ENCODE assay signal across 8 mouse cellular contexts in genomic region chr14:26675371-26675770, GRCm38 (mm10). TPM values are rescaled to one million over a fixed set of nuclear protein-coding genes. Genes with fewer than 3 reads are reported as not detected.
DNase-seq lines count a peak whose midpoint lies in the region; ATAC-seq and TF ChIP-seq lines count a peak whose summit lies in the region.

No protein-coding gene starts in this region.

- peaks cover 9 to 16% of the 10 kb centered on the region in 2 experiments for H3K4me1 ChIP-seq in MEL (ENCODE audit: control insufficient read depth in 1 of 2, insufficient read depth in 2 of 2, low read length in 2 of 2)
- peaks cover 2% of the 10 kb centered on the region for H3K4me1 ChIP-seq in embryonic facial prominence, embryonic 10.5 days
- H3K4me1 ChIP-seq in kidney, adult 2 months (ENCODE audit: control insufficient read depth, insufficient read depth, low read length) = peaks cover 4% of the 10 kb centered on the region; the same call in 1 of the 2 replicates
- peaks cover 4% of the 10 kb centered on the region for H3K4me1 ChIP-seq in neural tube, embryonic 15.5 days
- H3K4me1 ChIP-seq in midbrain, embryonic 16.5 days (ENCODE audit: control insufficient read depth, insufficient read depth, low read length) = peaks cover 4% of the 10 kb centered on the region

- TF ChIP-seq EP300 in MEL (IDR thresholded peaks at IDR 0.05; ENCODE audit: low read depth in 1 of 2, low read length in 2 of 2) = no peak

- 22% methylated on average over 12 of the region's 12 CpGs for WGBS in embryonic facial prominence, embryonic 10.5 days
- 9% methylated on average over 12 of the region's 12 CpGs for WGBS in kidney, adult 2 months
- 25% methylated on average over 12 of the region's 12 CpGs for WGBS in neural tube, embryonic 15.5 days
- WGBS in midbrain, embryonic 16.5 days = 22% methylated on average over 12 of the region's 12 CpGs

- TF ChIP-seq CTCF in MEL (IDR thresholded peaks at IDR 0.05 in 2 of 3, conservative IDR thresholded peaks at IDR 0.05 in 1 of 3; ENCODE audit: control insufficient read depth in 1 of 3, insufficient read depth in 1 of 3, low read depth in 2 of 3, low read length in 3 of 3, poor library complexity in 1 of 3, severe bottlenecking in 1 of 3) = peak; percentile 9 to 47 (median 46); a peak in 5 of 6 replicates
- TF ChIP-seq CTCF in kidney, adult 2 months (conservative IDR thresholded peaks at IDR 0.05; ENCODE audit: insufficient read depth, insufficient read length, low read depth, low read length) = peak; percentile 51

- no peaks in the 10 kb centered on the region for H3K9me3 ChIP-seq in MEL (replicated peaks; ENCODE audit: insufficient read depth, low read length)
- no peaks in the 10 kb centered on the region for H3K9me3 ChIP-seq in embryonic facial prominence, embryonic 10.5 days
- H3K9me3 ChIP-seq in neural tube, embryonic 15.5 days (replicated peaks) = no peaks in the 10 kb centered on the region
- no peaks in the 10 kb centered on the region for H3K9me3 ChIP-seq in midbrain, embryonic 16.5 days (replicated peaks; ENCODE audit: control insufficient read depth, low read length, poor library complexity, severe bottlenecking)

- TF ChIP-seq RAD21 in MEL (IDR thresholded peaks at IDR 0.05; ENCODE audit: low read depth, low read length) = no peak; the same call in 1 of the 2 replicates

- intact Hi-C loops in heart, postnatal 25 days (cut with DNase I) = no loop called here

- H3K79me2 ChIP-seq in MEL (ENCODE audit: control insufficient read depth, insufficient read depth, low read length, poor library complexity) = no peaks in the 10 kb centered on the region; the same call in 1 of the 2 replicates

- H3K4me2 ChIP-seq in neural tube, embryonic 15.5 days = no peak overlapping the region
- H3K4me2 ChIP-seq in midbrain, embryonic 16.5 days (ENCODE audit: low read length) = no peak overlapping the region

- H3K9ac ChIP-seq in MEL (ENCODE audit: control insufficient read depth, low read depth, low read length, poor library complexity, severe bottlenecking) = peak overlapping the region; percentile 35; the same call in 1 of the 2 replicates
- H3K9ac ChIP-seq in neural tube, embryonic 15.5 days (replicated peaks) = no peak overlapping the region
- H3K9ac ChIP-seq in midbrain, embryonic 16.5 days (ENCODE audit: low read depth, low read length) = no peak overlapping the region

- peak overlapping the region; percentile 33 to 37 for H3K4me3 ChIP-seq in MEL (ENCODE audit: control insufficient read depth in 1 of 2, insufficient read depth in 1 of 2, low read depth in 2 of 2, low read length in 2 of 2)
- no peak overlapping the region for H3K4me3 ChIP-seq in embryonic facial prominence, embryonic 10.5 days
- peak overlapping the region; percentile 9; the same call in 1 of the 2 replicates for H3K4me3 ChIP-seq in kidney, adult 2 months (ENCODE audit: insufficient read depth, low read depth, low read length)
- no peak overlapping the region for H3K4me3 ChIP-seq in neural tube, embryonic 15.5 days (replicated peaks)
- H3K4me3 ChIP-seq in midbrain, embryonic 16.5 days (ENCODE audit: low read depth, low read length) = no peak overlapping the region

- ATAC-seq in neural tube, embryonic 15.5 days (ENCODE audit: low FRiP score) = no peak
- no peak for ATAC-seq in midbrain, embryonic 16.5 days

- H3K27me3 ChIP-seq in MEL (ENCODE audit: control insufficient read depth in 1 of 2, insufficient read depth in 2 of 2, low read length in 2 of 2) = no peaks in the 10 kb centered on the region; a peak in 1 of 4 replicates
- no peaks in the 10 kb centered on the region for H3K27me3 ChIP-seq in embryonic facial prominence, embryonic 10.5 days (replicated peaks; ENCODE audit: low read depth, poor library complexity, severe bottlenecking)
- H3K27me3 ChIP-seq in kidney, adult 2 months (replicated peaks; ENCODE audit: control insufficient read depth, insufficient read depth, low read length) = no peaks in the 10 kb centered on the region
- H3K27me3 ChIP-seq in neural tube, embryonic 15.5 days (replicated peaks) = no peaks in the 10 kb centered on the region
- no peaks in the 10 kb centered on the region for H3K27me3 ChIP-seq in midbrain, embryonic 16.5 days (ENCODE audit: control insufficient read depth, insufficient read depth, low read depth, low read length)

- peak; percentile 91 for DNase-seq in heart, adult 11 months
- no peak for DNase-seq in heart, postnatal 25 days (ENCODE audit: low spot score)
- peak; percentile 72 for DNase-seq in MEL (ENCODE audit: low read depth, low spot score)
- peak; percentile 27 for DNase-seq in embryonic facial prominence, embryonic 10.5 days (ENCODE audit: low spot score)
- DNase-seq in kidney, adult 2 months = peak; percentile 67
- peak; percentile 41 for DNase-seq in lung, postnatal 14 days

- TF ChIP-seq POLR2A in MEL (IDR thresholded peaks at IDR 0.05; ENCODE audit: control insufficient read depth in 1 of 2, insufficient read depth in 1 of 2, low read depth in 1 of 2, low read length in 2 of 2, poor library complexity in 1 of 2) = no peak
- TF ChIP-seq POLR2A in kidney, adult 2 months (IDR thresholded peaks at IDR 0.05; ENCODE audit: low read depth, low read length) = no peak

- peak overlapping the region; percentile 48; the same call in 1 of the 2 replicates for H3K27ac ChIP-seq in MEL (ENCODE audit: control insufficient read depth, low read depth, low read length)
- no peak overlapping the region for H3K27ac ChIP-seq in embryonic facial prominence, embryonic 10.5 days (replicated peaks)
- H3K27ac ChIP-seq in kidney, adult 2 months (ENCODE audit: insufficient read depth, low read depth, low read length) = peak overlapping the region; percentile 56
- H3K27ac ChIP-seq in neural tube, embryonic 15.5 days (replicated peaks) = no peak overlapping the region
- H3K27ac ChIP-seq in midbrain, embryonic 16.5 days (ENCODE audit: low read length) = no peak overlapping the region

- H3K36me3 ChIP-seq in MEL (ENCODE audit: control insufficient read depth in 1 of 2, insufficient read depth in 2 of 2, low read length in 2 of 2) = peaks cover 0 to 20% of the 10 kb centered on the region in 2 experiments; a peak in 2 of 4 replicates
- H3K36me3 ChIP-seq in embryonic facial prominence, embryonic 10.5 days (replicated peaks) = no peaks in the 10 kb centered on the region
- H3K36me3 ChIP-seq in kidney, adult 2 months (ENCODE audit: control insufficient read depth, insufficient read depth, low read length) = no peaks in the 10 kb centered on the region
- H3K36me3 ChIP-seq in neural tube, embryonic 15.5 days = no peaks in the 10 kb centered on the region
- H3K36me3 ChIP-seq in midbrain, embryonic 16.5 days (ENCODE audit: control insufficient read depth, insufficient read depth, low read length) = no peaks in the 10 kb centered on the region

TF ChIP-seq in MEL, 35 proteins besides CTCF, POLR2A, EP300 and RAD21 (continues in another document):
- TF ChIP-seq USF2 (IDR thresholded peaks at IDR 0.05; ENCODE audit: borderline replicate concordance in 1 of 2, insufficient read depth in 1 of 2, low read depth in 1 of 2, low read length in 2 of 2) (no peak), KAT2A (conservative IDR thresholded peaks at IDR 0.05; ENCODE audit: low read depth, low read length) (no peak), MYC (IDR thresholded peaks at IDR 0.05; ENCODE audit: low read depth, low read length) (no peak), JUND (IDR thresholded peaks at IDR 0.05; ENCODE audit: low read depth, low read length) (no peak), MYB (IDR thresholded peaks at IDR 0.05; ENCODE audit: low read depth, low read length) (no peak), USF1 (IDR thresholded peaks at IDR 0.05; ENCODE audit: low read depth, low read length) (no peak), ZC3H11A (IDR thresholded peaks at IDR 0.05; ENCODE audit: low read depth, low read length) (no peak), ZMIZ1 (IDR thresholded peaks at IDR 0.05; ENCODE audit: low read depth, low read length) (no peak), MAFK (IDR thresholded peaks at IDR 0.05; ENCODE audit: borderline replicate concordance, low read depth, low read length) (no peak), POLR2AphosphoS2 (IDR thresholded peaks at IDR 0.05; ENCODE audit: low read length) (no peak), TAL1 (IDR thresholded peaks at IDR 0.05; ENCODE audit: low read length) (no peak), TCF12 (IDR thresholded peaks at IDR 0.05; ENCODE audit: low read depth, low read length) (no peak)

RNA-seq across cellular contexts. Expression of gene Pde12, which starts 5.7 kb away (rescaled TPM):
- 1 to 10 TPM; 4.5 to 4.6 TPM for total RNA-seq in heart, postnatal 25 days (2021)
- 15.7 and 18.0 TPM in 2 replicates for total RNA-seq in MEL (2012; rRNA removed)
- 10 to 100 TPM in 1 of 2 experiments, not detected in 1; 19.8 TPM for polyA plus RNA-seq in MEL (2012; ENCODE audit: insufficient read depth in 1 of 2, insufficient read length in 2 of 2, low read depth in 1 of 2, low replicate concordance in 2 of 2, missing spikeins in 1 of 2)
- 11.6 and 12.5 TPM in 2 replicates for polyA plus RNA-seq in embryonic facial prominence, embryonic 10.5 days (2016; fragmentation: Nextera tagmentation; extraction: Ambion mirVana)
- polyA plus RNA-seq in kidney, adult 2 months (2012; rRNA removed) = 3.9 and 4.8 TPM in 2 replicates
- polyA plus RNA-seq in neural tube, embryonic 15.5 days (2015; fragmentation: Nextera tagmentation; extraction: Ambion mirVana) = 10.6 and 11.5 TPM in 2 replicates
- polyA plus RNA-seq in midbrain, embryonic 16.5 days (2015; fragmentation: Nextera tagmentation; extraction: Ambion mirVana) = 12.2 and 12.5 TPM in 2 replicates

RNA-seq across cellular contexts. Expression of gene Dnah12, which starts 17.7 kb away (rescaled TPM):
- under 1 TPM; 0.03 to 0.06 TPM for total RNA-seq in heart, postnatal 25 days (2021)
- total RNA-seq in MEL (2012; rRNA removed) = 0.04 and 0.10 TPM in 2 replicates
- polyA plus RNA-seq in MEL (2012; ENCODE audit: insufficient read depth in 1 of 2, insufficient read length in 2 of 2, low read depth in 1 of 2, low replicate concordance in 2 of 2, missing spikeins in 1 of 2) = under 1 TPM in 1 of 2 experiments, not detected in 1; 0.10 TPM
- not detected in 2 replicates for polyA plus RNA-seq in embryonic facial prominence, embryonic 10.5 days (2016; fragmentation: Nextera tagmentation; extraction: Ambion mirVana)
- polyA plus RNA-seq in kidney, adult 2 months (2012; rRNA removed) = 0.10 and 0.19 TPM in 2 replicates
- polyA plus RNA-seq in neural tube, embryonic 15.5 days (2015; fragmentation: Nextera tagmentation; extraction: Ambion mirVana) = 0.19 and 0.20 TPM in 2 replicates
- polyA plus RNA-seq in midbrain, embryonic 16.5 days (2015; fragmentation: Nextera tagmentation; extraction: Ambion mirVana) = 0.11 and 0.19 TPM in 2 replicates

RNA-seq across cellular contexts. Expression of gene Arf4, which starts 37.5 kb away (rescaled TPM):
- 10 to 100 TPM; 72.4 to 77.6 TPM for total RNA-seq in heart, postnatal 25 days (2021)
- 50.9 and 51.5 TPM in 2 replicates for total RNA-seq in MEL (2012; rRNA removed)
- 10 to 100 TPM in 1 of 2 experiments, not detected in 1; 87.6 TPM for polyA plus RNA-seq in MEL (2012; ENCODE audit: insufficient read depth in 1 of 2, insufficient read length in 2 of 2, low read depth in 1 of 2, low replicate concordance in 2 of 2, missing spikeins in 1 of 2)
- polyA plus RNA-seq in embryonic facial prominence, embryonic 10.5 days (2016; fragmentation: Nextera tagmentation; extraction: Ambion mirVana) = 501 and 504 TPM in 2 replicates
- 96.1 and 120 TPM in 2 replicates for polyA plus RNA-seq in kidney, adult 2 months (2012; rRNA removed)
- polyA plus RNA-seq in neural tube, embryonic 15.5 days (2015; fragmentation: Nextera tagmentation; extraction: Ambion mirVana) = 502 and 529 TPM in 2 replicates
- polyA plus RNA-seq in midbrain, embryonic 16.5 days (2015; fragmentation: Nextera tagmentation; extraction: Ambion mirVana) = 505 and 541 TPM in 2 replicates

Comparison
In these comparisons a context has a peak if more than half of its experiments do, and no peak if none do; other contexts are left out.
1. H3K27ac ChIP-seq: peak in MEL (single experiment) and kidney, adult 2 months (single experiment); none in embryonic facial prominence, embryonic 10.5 days (single experiment), neural tube, embryonic 15.5 days (single experiment) and midbrain, embryonic 16.5 days (single experiment).
2. H3K4me3 ChIP-seq: peak in MEL (2 of 2) and kidney, adult 2 months (single experiment); none in embryonic facial prominence, embryonic 10.5 days (single experiment), neural tube, embryonic 15.5 days (single experiment) and midbrain, embryonic 16.5 days (single experiment).